Mouse (Mus musculus) neural tube, embryonic 13.5 days (tissue): ENCODE results near the gene Prpf40b. TPM values are rescaled to one million over a fixed set of nuclear protein-coding genes. Genes with fewer than 3 reads are reported as not detected.
A peak's percentile ranks its signal among the peaks of the same experiment; 100 is the strongest.

Experiments
- ATAC-seq: fragments of 200-750 bp; cut with Nextera tagmentation; 2 replicates; pipeline ENCODE4 v1.8.0; 2017; ENCODE audit warnings: low read depth, mild to moderate bottlenecking, moderate TSS enrichment, moderate library complexity
- H3K27ac ChIP-seq: fragments of 300-500 bp; sonication (generic); replicated peaks from 2 replicates; pipeline ENCODE4 v1.5.1; 2015; ENCODE audit warnings: moderate library complexity, mild to moderate bottlenecking, inconsistent platforms
- H3K27me3 ChIP-seq: fragments of 300-500 bp; sonication (generic); 2 replicates; pipeline ENCODE4 v1.6.1; 2015; ENCODE audit warnings: mild to moderate bottlenecking, inconsistent platforms
- H3K36me3 ChIP-seq: fragments of 300-500 bp; sonication (generic); 2 replicates; pipeline ENCODE4 v1.6.1; 2015; ENCODE audit warnings: mild to moderate bottlenecking, inconsistent platforms
- H3K4me1 ChIP-seq: fragments of 300-500 bp; sonication (generic); replicated peaks from 2 replicates; pipeline ENCODE4 v1.6.1; 2015; ENCODE audit warnings: inconsistent platforms
- H3K4me2 ChIP-seq: fragments of 300-500 bp; sonication (generic); 2 replicates; pipeline ENCODE4 v1.6.1; 2015; ENCODE audit warnings: inconsistent platforms, mild to moderate bottlenecking, moderate library complexity
- H3K4me3 ChIP-seq: fragments of 300-500 bp; sonication (generic); 2 replicates; pipeline ENCODE4 v1.5.1; 2015; ENCODE audit warnings: mild to moderate bottlenecking, inconsistent platforms
- H3K9ac ChIP-seq: fragments of 300-500 bp; sonication (generic); 2 replicates; pipeline ENCODE4 v1.6.1; 2015; ENCODE audit warnings: moderate library complexity, mild to moderate bottlenecking, inconsistent platforms
- H3K9me3 ChIP-seq: fragments of 300-500 bp; sonication (generic); 2 replicates; pipeline ENCODE4 v1.6.1; 2016; ENCODE audit warnings: inconsistent platforms
- WGBS: fragments of 180-500 bp; shearing (Covaris S2); methylation state at CpG from one replicate; pipeline ENCODE4 v1.1.7; 2015; 5-methylcytosine and 5-hydroxymethylcytosine counted together
- polyA plus RNA-seq: library from polyadenylated mRNA; unstranded; fragments of >200 nt; fragmentation: Nextera tagmentation; extraction: Ambion mirVana; gene quantifications from 2 replicates; pipeline ENCODE4 v1.2.1, GENCODE M21; 2015

Prpf40b gene
- polyA plus RNA-seq, 1 experiment from 2014 or later, result 101 TPM

DNA sequence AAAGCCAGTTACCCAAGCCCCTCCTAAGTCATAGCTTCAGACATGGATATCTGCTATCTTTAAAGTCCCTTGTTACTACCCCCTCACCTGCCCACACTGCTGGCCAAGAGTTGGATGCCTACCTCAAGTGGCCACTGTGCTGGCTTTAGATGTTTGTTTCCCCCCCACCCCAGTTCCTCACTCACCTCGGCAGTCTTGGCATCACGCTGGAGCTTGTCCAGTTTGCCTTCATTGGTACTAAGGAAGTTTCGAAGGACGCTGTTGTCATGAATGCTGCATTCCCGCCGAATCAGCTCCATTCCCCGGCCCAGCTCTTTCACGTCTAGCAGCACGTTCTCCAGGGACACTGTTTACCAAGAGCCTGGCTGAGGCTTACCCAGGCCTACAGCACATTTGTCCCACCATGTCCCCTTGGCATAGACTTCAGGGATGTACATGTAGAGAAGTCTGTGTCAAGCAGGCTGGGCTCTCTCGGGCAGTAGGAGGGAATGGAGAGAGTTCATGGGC lies 25.3 kb downstream of the Prpf40b start:
- Histone ChIP-seq H3K9me3 (no peaks in the 10 kb centered on the region), H3K4me1 (no peaks in the 10 kb centered on the region; the same call in 1 of the 2 replicates), H3K27me3 (no peaks in the 10 kb centered on the region), H3K4me3 (no peak overlapping the region), H3K9ac (no peak overlapping the region), H3K36me3 (peaks cover 92% of the 10 kb centered on the region), H3K4me2 (no peak overlapping the region), H3K27ac (peak overlapping the region; percentile 6)
- no peak for ATAC-seq
- WGBS, result 84% methylated on average over 10 of the region's 10 CpGs

DNA sequence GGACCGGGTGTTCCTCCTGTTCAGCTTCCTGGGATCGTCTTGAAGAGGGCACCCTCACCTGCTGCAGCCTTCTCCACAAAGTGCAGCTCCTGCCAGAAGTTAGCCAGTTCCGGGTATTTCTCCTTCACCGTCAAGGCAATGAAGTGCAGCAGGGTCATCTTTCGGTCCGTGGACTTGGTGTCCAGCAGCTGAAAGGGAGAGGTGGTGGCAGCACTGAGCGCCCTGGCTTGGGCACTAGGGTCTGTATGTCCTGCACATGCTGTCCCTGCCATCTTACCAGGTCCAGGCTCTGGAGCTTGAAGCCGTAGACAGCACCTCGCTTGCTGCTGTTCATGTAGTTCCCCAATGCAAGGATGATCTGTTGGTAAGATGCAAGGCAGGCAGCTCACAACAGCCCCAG lies 26.1 kb downstream of the Prpf40b start:
- Histone ChIP-seq H3K27ac (0 out of 2 replicates have a peak overlapping the region, but pooled peaks have one; percentile 6), H3K4me2 (no peak overlapping the region), H3K9ac (no peak overlapping the region), H3K9me3 (no peaks in the 10 kb centered on the region), H3K4me1 (no peaks in the 10 kb centered on the region; the same call in 1 of the 2 replicates), H3K27me3 (no peaks in the 10 kb centered on the region), H3K4me3 (no peak overlapping the region), H3K36me3 (peaks cover 92% of the 10 kb centered on the region)
- ATAC-seq, result no peak
- WGBS, result 87% methylated on average over 9 of the region's 9 CpGs

DNA sequence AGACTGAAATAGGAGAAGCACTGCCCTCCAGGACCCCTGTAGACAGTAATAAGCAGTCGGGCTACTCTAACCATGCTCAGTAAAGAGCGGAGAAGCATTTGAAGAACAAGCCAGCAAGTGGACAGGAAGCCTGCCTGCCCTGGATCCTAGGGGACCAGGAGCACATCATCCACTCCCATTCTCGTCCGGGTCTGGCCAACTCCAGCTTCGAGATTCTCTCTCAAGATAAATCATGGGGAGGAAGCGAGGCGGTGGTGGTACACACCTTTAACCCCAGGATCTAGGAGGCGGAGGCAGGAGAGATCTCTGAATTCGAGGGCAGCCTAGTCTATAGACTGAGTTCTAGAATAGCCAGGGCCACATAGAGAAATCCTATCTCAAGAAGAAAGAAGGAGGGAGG lies 29.3 kb downstream of the Prpf40b start:
- ATAC-seq, result no peak
- Histone ChIP-seq H3K4me1 (no peaks in the 10 kb centered on the region), H3K9me3 (no peaks in the 10 kb centered on the region), H3K9ac (no peak overlapping the region), H3K27me3 (no peaks in the 10 kb centered on the region), H3K4me2 (no peak overlapping the region), H3K36me3 (peaks cover 81% of the 10 kb centered on the region), H3K27ac (no peak overlapping the region), H3K4me3 (no peak overlapping the region)
- WGBS, result 82% methylated on average over 9 of the region's 9 CpGs

DNA sequence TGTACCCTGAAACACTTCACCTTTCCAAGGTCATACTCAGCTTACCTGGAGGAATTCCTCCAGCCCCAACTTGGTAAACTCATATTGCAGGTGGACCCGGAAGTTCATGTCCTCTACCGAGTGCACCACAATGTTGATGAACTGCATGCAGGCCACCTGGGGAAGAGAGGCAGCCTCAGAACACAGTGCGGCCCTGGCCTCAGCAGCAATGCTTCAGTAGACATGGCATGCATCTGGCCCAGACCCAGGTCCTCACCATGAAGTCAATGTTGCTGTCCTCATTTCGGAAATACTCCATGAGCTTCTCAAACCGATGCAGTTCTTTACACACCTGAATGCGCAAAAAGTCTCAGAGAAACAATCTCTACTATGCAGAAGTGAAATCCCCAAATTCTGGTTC lies 30.7 kb downstream of the Prpf40b start:
- Histone ChIP-seq H3K4me1 (0 out of 2 replicates have a peak, but pooled peaks cover 3% of the 10 kb centered on the region), H3K9ac (no peak overlapping the region), H3K27me3 (no peaks in the 10 kb centered on the region), H3K27ac (no peak overlapping the region), H3K4me2 (no peak overlapping the region), H3K36me3 (peaks cover 68% of the 10 kb centered on the region), H3K4me3 (no peak overlapping the region), H3K9me3 (no peaks in the 10 kb centered on the region)
- no peak for ATAC-seq
- WGBS, result 93% methylated on average over 6 of the region's 6 CpGs

DNA sequence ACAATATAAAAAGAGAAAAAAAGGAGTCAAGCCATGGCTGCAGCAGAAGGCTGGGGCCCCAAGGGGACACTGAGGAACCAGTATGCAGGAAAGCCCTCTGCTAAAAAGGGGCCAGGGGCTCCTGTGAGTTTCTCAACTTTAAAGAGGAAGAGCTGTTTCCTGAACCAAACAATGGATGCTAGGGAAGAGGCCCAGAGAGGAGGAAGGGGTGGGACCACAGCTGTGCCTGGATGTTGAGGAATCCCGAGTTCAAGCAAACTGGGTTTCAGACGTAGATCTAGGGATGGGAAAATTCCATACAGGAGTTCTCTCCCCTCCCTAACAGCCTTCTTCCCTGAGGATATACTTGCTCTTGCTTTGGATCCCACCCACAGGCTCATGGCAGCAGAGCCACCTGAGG lies 31.5 kb downstream of the Prpf40b start:
- no peak overlapping the region for H3K4me2 ChIP-seq
- no peak for ATAC-seq

DNA sequence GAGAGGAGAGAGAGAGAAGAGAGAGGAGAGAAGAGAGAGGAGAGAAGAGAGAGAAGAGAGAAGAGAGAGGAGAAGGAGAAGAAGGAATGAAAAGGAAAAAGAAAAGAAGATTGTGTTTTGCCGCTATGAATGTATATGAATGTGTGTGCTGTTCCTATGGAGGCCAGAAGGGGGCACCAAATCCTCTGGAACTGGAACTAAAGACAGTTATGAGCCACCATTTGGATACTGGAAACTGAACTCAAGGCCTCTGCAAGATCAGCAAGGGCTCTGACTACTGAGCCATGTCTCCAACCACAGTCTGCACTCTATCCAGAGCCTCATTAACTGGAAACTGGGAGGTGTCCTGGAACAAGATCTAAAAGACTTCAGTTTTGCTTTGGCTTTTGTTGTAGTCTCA lies 32.1 kb downstream of the Prpf40b start:
- Histone ChIP-seq H3K27ac (no peak overlapping the region), H3K36me3 (peaks cover 54% of the 10 kb centered on the region), H3K27me3 (no peaks in the 10 kb centered on the region), H3K4me2 (no peak overlapping the region), H3K9ac (no peak overlapping the region), H3K4me1 (peaks cover 12% of the 10 kb centered on the region), H3K4me3 (no peak overlapping the region), H3K9me3 (no peaks in the 10 kb centered on the region)
- no peak for ATAC-seq
- 68% methylated on average over 1 of the region's 1 CpGs for WGBS

More for the DNA sequence above, 31.5 kb downstream of the Prpf40b start:
- Histone ChIP-seq H3K4me3 (no peak overlapping the region), H3K9me3 (no peaks in the 10 kb centered on the region), H3K36me3 (peaks cover 60% of the 10 kb centered on the region), H3K27ac (no peak overlapping the region), H3K4me1 (peaks cover 6% of the 10 kb centered on the region), H3K9ac (no peak overlapping the region; the same call in 1 of the 2 replicates), H3K27me3 (no peaks in the 10 kb centered on the region)
- WGBS, result 69% methylated on average over 2 of the region's 2 CpGs

DNA sequence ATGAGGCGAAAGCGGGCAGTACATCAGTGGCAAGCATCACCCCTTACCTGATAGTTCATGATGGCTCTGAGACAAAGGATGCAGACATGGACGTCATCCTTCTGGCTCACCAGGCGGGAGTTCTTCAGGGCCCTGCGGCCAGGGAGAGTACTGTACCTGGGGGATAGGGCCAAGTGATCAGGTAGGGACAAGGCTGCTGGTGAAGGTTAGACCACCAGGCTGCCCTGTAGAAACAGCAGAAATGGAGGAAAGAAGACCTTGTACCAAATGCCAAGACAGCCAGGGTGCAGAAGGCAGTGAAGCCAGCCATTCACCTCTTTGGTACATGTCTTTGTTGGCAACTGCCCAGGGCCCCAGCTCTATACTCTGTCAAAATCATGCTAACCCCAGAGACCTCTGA lies 33.1 kb downstream of the Prpf40b start:
- no peak for ATAC-seq
- peaks cover 44% of the 10 kb centered on the region for H3K36me3 ChIP-seq
- H3K4me2 ChIP-seq, result no peak overlapping the region
- no peak overlapping the region for H3K4me3 ChIP-seq
- H3K27ac ChIP-seq, result no peak overlapping the region
- H3K4me1 ChIP-seq, result peaks cover 22% of the 10 kb centered on the region
- H3K27me3 ChIP-seq, result no peaks in the 10 kb centered on the region
- H3K9me3 ChIP-seq, result no peaks in the 10 kb centered on the region
- WGBS, result 97% methylated on average over 5 of the region's 5 CpGs
- no peak overlapping the region for H3K9ac ChIP-seq

DNA sequence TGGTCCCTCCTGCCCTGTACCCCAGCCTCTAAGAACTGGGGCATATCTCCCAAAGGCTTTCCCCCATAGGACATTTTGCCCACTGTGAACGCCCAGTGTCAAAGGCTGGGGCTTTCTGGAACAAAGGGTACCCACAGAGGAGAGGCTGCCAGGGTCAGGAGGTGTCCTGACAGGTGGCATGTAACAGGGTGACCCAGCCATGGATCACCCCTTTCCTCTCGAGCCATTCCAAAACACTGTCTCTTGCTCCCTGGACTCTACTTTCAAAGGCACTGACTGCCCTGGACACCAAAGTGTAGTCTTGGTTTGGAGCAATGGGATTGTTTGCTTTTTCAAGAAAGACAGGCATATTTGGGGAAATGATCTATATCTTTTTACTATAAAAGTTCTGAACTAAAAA lies 35.4 kb downstream of the Prpf40b start:
- H3K4me3 ChIP-seq, result no peak overlapping the region
- H3K27ac ChIP-seq, result no peak overlapping the region
- 68% methylated on average over 2 of the region's 2 CpGs for WGBS
- no peaks in the 10 kb centered on the region for H3K9me3 ChIP-seq
- H3K4me1 ChIP-seq, result peaks cover 40% of the 10 kb centered on the region
- H3K36me3 ChIP-seq, result peaks cover 28% of the 10 kb centered on the region
- H3K27me3 ChIP-seq, result no peaks in the 10 kb centered on the region
- ATAC-seq, result no peak
- no peak overlapping the region for H3K9ac ChIP-seq
- H3K4me2 ChIP-seq, result no peak overlapping the region

DNA sequence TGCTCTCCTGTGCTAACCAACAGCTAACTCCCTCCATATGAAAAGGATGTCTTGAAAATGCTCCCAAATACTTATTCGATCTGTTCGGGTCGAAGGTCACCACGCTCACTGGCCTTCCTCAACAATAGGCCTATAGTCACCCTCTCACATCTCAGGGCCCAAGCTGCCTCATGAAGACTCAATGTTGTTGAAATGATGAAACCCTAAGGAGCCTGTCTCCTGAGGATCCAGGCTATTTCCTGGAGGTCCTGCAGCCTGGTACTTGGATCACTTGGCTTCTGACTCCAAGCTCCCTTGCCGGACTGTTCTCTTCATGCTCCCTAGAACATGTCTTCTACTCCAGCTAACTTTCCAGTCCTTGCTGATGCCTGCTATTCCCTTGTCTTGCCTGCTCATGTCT lies 36.5 kb downstream of the Prpf40b start:
- H3K4me2 ChIP-seq, result no peak overlapping the region
- H3K4me3 ChIP-seq, result no peak overlapping the region
- H3K36me3 ChIP-seq, result peaks cover 21% of the 10 kb centered on the region
- peaks cover 40% of the 10 kb centered on the region for H3K4me1 ChIP-seq
- no peak overlapping the region for H3K27ac ChIP-seq
- no peak for ATAC-seq
- WGBS, result 77% methylated on average over 5 of the region's 5 CpGs
- H3K9me3 ChIP-seq, result no peaks in the 10 kb centered on the region
- H3K27me3 ChIP-seq, result no peaks in the 10 kb centered on the region
- no peak overlapping the region for H3K9ac ChIP-seq

DNA sequence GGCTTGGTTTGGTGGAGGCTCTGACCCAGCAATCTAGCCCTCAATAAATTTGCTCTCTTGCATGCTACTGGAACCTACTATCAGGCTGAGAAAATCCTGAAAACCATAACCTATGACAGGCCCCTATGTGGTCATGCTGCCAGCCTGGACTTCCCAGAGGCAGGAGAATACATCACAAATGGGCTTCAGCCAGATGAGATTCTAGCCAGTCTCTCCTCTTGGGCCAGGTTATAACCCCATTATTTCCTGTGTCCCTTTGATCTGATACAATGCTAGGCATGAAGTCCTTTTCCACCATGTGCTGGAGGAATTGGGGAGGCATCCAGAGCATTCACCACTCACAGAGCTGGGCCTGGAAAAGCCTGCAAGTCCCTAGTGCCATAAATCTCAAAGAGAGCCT lies 37.2 kb downstream of the Prpf40b start:
- Histone ChIP-seq H3K36me3 (peaks cover 19% of the 10 kb centered on the region), H3K27me3 (no peaks in the 10 kb centered on the region), H3K4me2 (no peak overlapping the region), H3K4me1 (peaks cover 40% of the 10 kb centered on the region), H3K9me3 (no peaks in the 10 kb centered on the region), H3K27ac (peak overlapping the region; percentile 68; the same call in 1 of the 2 replicates), H3K9ac (peak overlapping the region; percentile 26; the same call in 1 of the 2 replicates), H3K4me3 (no peak overlapping the region)
- ATAC-seq, result no peak

DNA sequence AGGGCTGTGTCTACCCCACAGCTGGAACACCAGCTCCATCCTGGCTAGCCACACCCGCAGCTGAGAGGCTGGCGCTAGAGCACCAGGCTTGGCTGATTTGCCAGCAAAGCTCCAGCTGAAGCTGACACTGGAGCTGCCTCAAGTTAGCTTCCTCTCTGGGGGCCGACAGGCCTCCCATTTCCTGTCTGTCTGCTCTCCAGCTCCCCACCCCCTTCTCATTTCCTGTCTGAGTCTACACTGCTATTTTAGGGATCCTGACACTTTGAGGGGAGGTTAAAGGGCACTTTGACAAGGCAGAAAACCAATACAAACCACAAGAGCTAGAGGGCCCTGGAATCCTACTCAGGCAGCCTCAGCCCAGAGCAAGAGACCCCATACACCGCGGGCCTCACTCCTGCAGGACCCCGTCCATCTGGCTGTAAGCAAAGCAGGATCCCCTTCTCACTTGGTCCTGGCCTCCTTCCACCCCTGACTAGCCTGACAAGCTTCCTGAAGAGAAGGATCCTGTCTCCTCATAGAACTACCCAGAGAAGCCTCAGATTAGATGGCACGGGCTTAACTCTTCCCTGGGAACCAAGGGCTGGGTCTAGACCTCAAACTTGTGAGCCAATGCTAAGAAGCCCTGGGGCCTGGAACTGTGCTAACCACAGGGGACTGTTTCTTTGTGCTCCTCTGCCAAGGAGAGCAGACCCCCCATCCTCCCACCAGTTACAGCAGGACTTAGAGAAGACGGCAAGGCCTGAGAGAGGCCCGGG lies 38.2 kb downstream of the Prpf40b start:
- Histone ChIP-seq H3K36me3 (peaks cover 9% of the 10 kb centered on the region), H3K4me2 (no peak overlapping the region), H3K9me3 (no peaks in the 10 kb centered on the region), H3K27ac (peak overlapping the region; percentile 88), H3K27me3 (no peaks in the 10 kb centered on the region), H3K4me3 (no peak overlapping the region), H3K4me1 (peaks cover 40% of the 10 kb centered on the region), H3K9ac (0 out of 2 replicates have a peak overlapping the region, but pooled peaks have one; percentile 31)
- ATAC-seq, result peak; percentile 55; the same call in 1 of the 2 replicates
- WGBS, result 67% methylated on average over 9 of the region's 9 CpGs

DNA sequence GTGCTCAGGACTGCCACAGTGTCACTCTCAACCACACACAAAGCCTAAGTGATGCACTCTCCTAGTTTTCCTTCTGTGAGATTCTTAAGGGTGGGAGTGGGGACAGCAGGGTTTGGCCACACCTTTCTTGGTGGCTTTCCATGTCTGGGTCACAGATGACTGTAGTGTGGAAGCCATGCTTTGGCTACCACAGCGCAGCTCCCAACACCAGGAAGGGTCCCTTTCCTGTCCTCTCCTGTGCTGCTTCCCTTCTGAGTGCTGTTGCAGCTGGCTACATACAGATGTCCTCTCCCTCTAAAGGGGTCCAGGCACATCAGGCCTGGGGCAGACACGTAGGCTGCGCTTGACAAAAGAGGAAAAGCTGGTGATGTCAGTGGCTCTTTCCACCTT lies 38.8 kb downstream of the Prpf40b start:
- no peak for ATAC-seq
- Histone ChIP-seq H3K27me3 (no peaks in the 10 kb centered on the region), H3K4me2 (no peak overlapping the region), H3K27ac (peak overlapping the region; percentile 88), H3K9me3 (no peaks in the 10 kb centered on the region), H3K4me1 (peaks cover 40% of the 10 kb centered on the region), H3K9ac (peak overlapping the region; percentile 31; the same call in 1 of the 2 replicates), H3K36me3 (peaks cover 6% of the 10 kb centered on the region; the same call in 1 of the 2 replicates), H3K4me3 (no peak overlapping the region)
- 82% methylated on average over 3 of the region's 3 CpGs for WGBS
